Mouse (Mus musculus) large intestine, adult 2 months (tissue): ENCODE results near the gene Prdm2. TPM values are rescaled to one million over a fixed set of nuclear protein-coding genes. Genes with fewer than 3 reads are reported as not detected.

ENCODE experiments used
- DNase-seq: peaks from one replicate; pipeline ENCODE4 v3.0.0-alpha.2; 2012; ENCODE audit warnings: low read depth, low spot score
- WGBS: fragments of 180-500 bp; shearing (Covaris S2); methylation state at CpG from one replicate; pipeline ENCODE4 v1.1.7; 2018; 5-methylcytosine and 5-hydroxymethylcytosine counted together
- polyA plus RNA-seq: library from polyadenylated mRNA; depleted of rRNA; stranded (reverse); fragments of >200 nt; gene quantifications from 2 replicates; pipeline ENCODE4 v1.2.3, GENCODE M21; 2012

The Prdm2 gene
- polyA plus RNA-seq, 1 experiment: 5.9 TPM

DNA sequence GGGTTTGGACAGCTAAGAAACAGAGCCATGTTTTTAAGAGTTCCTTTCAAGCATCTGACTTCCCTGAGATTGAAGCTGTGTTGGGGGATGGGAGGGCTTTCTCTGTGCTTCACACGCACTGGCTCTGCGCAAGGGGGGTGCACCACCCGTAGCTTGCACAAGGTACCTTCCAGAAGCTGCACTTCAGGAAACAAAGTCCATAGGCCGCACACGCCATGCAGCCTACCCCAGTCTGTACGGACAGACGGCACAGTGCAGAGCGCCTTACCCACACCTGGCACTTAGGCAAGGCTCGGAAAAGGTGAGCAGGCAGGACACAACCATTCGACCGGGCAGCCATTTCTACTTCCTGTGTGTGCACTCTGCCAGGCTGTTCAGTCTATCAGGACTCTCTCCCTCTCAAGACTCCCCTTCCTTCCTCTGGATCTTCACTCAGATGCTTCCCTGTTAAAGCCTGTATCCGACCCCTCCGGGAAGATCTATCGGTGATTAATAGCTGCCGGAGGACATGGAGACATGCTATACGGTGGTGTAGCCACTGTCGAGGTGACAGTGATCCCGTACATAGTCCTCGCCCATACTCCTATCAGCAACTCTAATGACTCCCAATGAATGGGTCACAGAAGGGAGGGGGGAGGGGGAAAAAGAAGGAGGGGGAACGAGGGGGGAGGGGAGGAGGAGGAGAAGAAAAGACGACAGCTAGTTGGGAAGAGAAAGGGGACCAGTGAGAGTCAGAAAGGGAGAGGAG is 98.4 kb downstream of the Prdm2 start:
- 82% methylated on average over 21 of the region's 21 CpGs for WGBS
- no peak for DNase-seq

DNA sequence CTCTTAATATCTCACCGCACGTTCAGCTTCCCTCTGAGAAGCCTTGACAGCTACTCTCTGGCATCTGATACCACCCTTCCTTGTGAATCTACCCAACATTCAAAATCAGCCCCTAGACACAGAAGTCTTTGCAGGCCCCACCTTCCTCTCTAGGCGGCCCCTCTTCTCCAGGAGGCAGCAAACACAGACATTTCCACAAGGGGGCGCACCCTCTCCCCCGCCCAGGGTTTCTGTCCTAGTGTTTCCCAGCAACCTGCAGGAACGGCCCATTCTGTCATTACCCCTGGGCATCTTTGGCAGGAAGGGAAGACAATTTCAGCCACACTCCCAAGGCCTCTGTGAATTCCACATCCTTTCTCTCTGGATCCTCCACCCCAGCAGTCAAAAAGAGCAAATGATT is 99.8 kb downstream of the Prdm2 start:
- 48% methylated on average over 6 of the region's 6 CpGs for WGBS
- no peak for DNase-seq

- no peak for DNase-seq
- 88% methylated on average over 2 of the region's 2 CpGs for WGBS
These were observed 100.4 kb downstream of the Prdm2 start for GRCm38 (mm10) chr4:143112439-143112838.

- DNase-seq: no peak
- 96% methylated on average over 5 of the region's 5 CpGs for WGBS
These were observed 100.9 kb downstream of the Prdm2 start for GRCm38 (mm10) chr4:143111872-143112271.

DNA sequence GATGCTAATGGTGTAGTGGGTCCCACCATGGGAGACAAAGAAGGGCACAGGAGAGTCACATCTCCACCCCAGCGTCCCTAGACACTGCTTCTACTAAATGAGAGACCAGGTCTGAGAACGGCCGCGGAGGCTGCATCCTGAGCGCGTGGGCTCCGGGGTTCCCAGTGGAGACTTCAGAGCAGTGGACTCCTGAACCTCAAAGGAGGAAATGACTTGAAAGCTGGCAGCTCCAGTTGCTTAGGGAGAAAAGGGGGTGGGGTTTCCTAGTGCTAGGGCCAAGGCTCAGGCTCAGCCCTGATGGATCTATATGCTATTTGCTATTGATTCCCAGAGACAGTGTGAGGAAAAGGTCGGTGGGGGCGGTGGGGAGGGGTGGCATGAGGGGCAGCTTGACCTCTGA is 104.2 kb downstream of the Prdm2 start:
- no peak for DNase-seq
- 28% methylated on average over 9 of the region's 9 CpGs for WGBS

DNA sequence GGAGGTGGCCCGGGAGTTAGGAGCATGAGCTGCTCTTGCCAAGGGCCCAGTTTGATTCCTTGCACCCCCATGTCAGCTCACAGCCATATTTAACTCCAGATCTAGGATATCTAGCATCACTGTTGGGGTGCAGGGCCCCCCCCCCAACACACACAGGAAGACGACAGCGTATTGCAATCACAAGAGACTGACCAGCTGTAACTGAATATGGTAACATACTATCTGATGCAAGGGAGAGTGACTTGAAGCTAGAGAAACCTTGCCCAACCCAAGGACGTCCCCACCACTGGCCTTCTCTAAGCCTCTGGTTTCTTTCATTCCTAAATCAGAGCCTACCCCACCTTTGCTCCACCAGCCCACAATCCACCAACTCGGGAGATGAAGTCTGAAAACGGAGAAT is 105.8 kb downstream of the Prdm2 start:
- no peak for DNase-seq
- 78% methylated on average over 6 of the region's 6 CpGs for WGBS

- no peak for DNase-seq
- 71% methylated on average over 2 of the region's 2 CpGs for WGBS
These were observed 106.2 kb downstream of the Prdm2 start for GRCm38 (mm10) chr4:143106566-143106965.

DNA sequence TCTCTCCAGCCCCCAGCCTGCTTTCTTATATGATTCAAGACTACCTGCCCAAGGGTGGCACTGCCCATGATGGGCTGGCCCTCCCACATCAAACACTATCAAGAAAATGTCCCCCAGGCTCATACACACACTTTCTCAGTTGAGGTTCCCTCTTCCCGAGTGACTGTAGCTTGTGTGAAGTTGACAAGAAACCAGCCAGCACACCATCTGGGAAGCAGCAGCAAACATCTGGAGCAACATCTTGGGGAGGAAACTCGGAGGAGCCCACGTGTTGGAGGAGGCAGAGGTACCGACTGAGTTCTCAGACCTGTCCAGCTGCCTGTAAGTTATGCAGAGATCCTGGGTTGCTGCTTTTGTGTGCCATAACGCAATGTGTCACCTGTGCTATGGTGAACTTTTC is 108.1 kb downstream of the Prdm2 start:
- WGBS: 74% methylated on average over 5 of the region's 5 CpGs
- no peak for DNase-seq

DNA sequence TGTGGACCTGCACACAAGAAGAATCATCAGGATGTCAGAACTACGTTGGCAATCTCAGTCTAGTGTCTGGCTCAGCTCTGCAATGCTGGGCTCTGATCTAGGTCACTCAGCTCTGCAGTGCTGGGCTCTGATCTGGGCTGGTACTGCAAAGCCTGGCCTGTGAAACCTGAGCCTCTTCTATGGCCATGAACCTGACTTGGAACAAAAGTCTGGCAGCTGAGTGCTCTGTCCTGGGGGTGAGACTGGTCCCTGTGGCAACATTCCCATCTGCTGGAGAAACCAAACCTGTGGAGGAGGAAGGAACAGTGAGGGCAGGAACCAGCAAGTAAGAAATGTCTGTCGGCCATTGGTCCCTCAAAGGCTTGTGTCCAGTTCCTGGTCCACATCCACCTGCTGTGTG is 109.0 kb downstream of the Prdm2 start:
- WGBS: 55% methylated on average over 2 of the region's 2 CpGs
- DNase-seq: no peak

DNA sequence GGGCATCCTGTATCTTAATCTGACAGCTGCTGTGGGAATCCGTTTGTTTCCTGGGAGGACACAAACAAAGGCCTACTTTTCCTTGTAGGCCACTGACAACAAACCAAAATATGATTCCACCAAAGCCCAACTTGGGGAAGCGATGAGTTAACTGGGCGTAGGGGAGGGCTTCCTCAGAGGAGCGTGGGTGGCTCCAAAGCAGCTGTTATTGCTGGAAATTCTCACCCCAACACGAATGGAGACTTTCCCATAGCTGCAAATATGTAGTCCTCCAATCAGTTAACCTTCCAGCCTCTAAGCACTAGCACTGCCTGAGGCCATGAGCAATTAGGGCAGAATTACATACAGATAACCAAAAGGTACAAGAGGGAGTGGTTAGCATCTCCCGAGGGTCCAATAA is 112.6 kb downstream of the Prdm2 start:
- no peak for DNase-seq
- WGBS: 50% methylated on average over 6 of the region's 6 CpGs

DNA sequence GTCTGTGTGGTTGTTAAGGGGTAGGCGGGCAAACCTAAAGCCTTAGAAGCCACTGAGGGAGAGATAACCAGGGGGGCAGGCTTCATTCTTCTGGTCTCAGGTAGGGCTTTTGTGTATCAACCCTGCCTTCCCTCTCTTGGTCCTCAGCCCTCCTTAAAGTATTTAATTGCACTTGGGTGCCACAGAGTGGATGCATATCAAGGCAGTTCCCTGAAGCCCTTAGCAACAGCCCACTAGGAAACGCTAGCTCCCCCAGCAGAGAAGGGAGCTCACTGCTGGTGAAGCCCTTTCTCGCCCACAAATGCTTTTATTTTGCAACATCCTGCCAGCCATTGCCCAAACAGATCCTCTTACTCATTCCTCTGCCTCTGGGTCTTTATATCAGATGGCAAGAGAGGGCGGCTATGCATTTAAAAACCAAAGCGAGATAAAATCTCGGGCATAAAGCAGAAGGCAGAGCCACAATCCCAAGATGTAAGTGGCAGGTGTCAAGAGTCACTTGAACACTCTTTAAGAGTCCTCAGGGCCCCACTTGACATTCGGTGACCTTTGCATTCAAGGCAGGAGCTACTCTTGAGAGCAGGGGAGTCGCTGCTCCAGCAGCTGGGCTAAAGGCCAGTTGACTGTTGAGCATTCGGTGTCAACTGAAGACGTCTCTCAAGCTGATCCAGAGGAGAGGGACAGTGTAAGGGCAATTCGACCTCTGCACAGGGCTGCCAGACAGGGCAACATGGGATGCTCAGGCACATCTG is 113.3 kb downstream of the Prdm2 start:
- no peak for DNase-seq
- WGBS: 53% methylated on average over 11 of the region's 11 CpGs

DNA sequence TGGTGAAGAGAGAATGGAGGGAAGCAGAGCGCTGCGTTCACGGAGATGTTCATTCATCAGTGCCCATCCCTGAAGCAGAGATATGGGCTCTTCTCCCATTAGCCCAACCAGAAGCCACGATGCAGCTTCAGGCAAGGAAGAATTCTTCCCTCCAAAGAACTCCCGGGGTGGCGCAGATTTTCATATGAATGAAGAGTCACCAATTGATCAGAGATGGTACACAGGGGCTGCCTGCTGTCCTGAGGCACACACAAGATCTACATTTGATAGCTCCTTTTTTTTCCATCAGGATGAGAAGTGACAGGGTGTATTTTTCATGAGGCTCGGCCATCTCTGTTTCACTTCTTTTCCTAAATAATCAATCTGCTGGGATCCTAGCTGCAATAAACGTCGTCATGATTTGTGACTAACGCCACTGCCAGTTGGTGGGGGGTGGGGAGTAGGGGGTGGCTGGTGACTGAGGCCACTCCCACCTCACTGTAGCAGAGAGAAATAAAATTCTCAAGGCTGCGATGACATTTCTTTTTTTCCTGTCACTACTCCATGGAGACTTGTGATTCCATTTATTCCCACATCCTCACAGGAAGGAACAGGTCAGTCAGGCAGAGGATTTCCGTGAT is 120.6 kb downstream of the Prdm2 start:
- no peak for DNase-seq
- 27% methylated on average over 12 of the region's 12 CpGs for WGBS

GRCm38 (mm10) chr4:143090551-143090950 is 122.2 kb downstream of the Prdm2 start:
- 95% methylated on average over 3 of the region's 3 CpGs for WGBS

DNA sequence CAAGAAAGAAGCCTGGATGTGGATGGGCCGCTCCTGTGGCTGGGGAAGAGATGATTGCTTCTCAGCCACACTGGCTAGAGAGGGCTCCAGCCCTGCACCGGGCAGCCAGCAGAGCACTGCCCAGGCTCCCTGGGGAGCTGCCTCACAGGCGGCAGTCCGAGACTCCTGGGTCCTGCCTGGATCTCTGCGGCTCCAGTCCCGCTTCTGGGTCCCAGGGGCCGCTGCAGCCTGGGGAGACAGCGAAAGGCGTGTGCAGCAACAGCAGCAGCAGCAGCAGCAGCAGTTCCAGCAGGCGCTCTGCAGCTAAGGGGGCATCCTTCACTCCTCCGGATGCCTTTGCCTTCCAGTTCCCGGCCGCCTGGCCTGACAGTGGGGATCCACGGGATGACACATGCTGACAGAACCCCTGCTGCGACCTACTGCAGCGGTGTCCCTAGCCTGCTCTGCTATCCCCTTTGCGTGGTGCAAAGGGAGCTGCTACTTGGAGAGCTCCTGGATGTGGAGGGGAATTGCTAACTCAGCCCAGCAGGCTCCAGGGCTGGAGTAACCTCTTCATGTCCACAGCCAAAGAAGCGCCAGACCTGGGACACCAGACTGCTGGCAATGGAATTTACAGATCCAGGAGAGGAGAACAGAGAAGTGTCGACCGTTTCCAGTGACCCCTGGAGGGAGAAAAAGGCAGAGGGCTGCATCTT is 138.6 kb downstream of the Prdm2 start:
- WGBS: 8% methylated on average over 20 of the region's 20 CpGs
- no peak for DNase-seq

More at GRCm38 (mm10) chr4:143090551-143090950, 122.2 kb downstream of the Prdm2 start:
- DNase-seq: no peak

- WGBS: 63% methylated on average over 8 of the region's 8 CpGs
These were observed 141.0 kb downstream of the Prdm2 start for GRCm38 (mm10) chr4:143071791-143072190.

GRCm38 (mm10) chr4:143067006-143067405 is 145.8 kb downstream of the Prdm2 start:
- no peak for DNase-seq
- WGBS: 86% methylated on average over 9 of the region's 9 CpGs

More at GRCm38 (mm10) chr4:143071791-143072190, 141.0 kb downstream of the Prdm2 start:
- no peak for DNase-seq

GRCm38 (mm10) chr4:143058765-143059344 is 153.9 kb downstream of the Prdm2 start:
- WGBS: 68% methylated on average over 12 of the region's 12 CpGs

More at GRCm38 (mm10) chr4:143058765-143059344, 153.9 kb downstream of the Prdm2 start:
- DNase-seq: no peak
